Mouse (Mus musculus): ENCODE measurements at regions not wholly inside any gene's neighbourhood (a gene's known extent, or its start where the extent isn't known, plus 50 kb on each side); places are given as distances from the start of the nearest gene placed in this dataset.

GRCm38 (mm10) chr2:45170272-45170671, 53.1 kb upstream of the Zeb2 start:
- DNase-seq: no peak

- DNase-seq: no peak
Measured at GRCm38 (mm10) chr2:45169429-45170070, 52.4 kb upstream of the Zeb2 start.

- DNase-seq: no peak
Measured at GRCm38 (mm10) chr2:45168606-45169005, 51.4 kb upstream of the Zeb2 start.

Measured in kidney, postnatal 4 days (tissue).